Mouse (Mus musculus): ENCODE results near the gene Dmrtb1.
A peak's percentile ranks its signal among the peaks of the same experiment; 100 is the strongest.

Dmrtb1 gene

DNA sequence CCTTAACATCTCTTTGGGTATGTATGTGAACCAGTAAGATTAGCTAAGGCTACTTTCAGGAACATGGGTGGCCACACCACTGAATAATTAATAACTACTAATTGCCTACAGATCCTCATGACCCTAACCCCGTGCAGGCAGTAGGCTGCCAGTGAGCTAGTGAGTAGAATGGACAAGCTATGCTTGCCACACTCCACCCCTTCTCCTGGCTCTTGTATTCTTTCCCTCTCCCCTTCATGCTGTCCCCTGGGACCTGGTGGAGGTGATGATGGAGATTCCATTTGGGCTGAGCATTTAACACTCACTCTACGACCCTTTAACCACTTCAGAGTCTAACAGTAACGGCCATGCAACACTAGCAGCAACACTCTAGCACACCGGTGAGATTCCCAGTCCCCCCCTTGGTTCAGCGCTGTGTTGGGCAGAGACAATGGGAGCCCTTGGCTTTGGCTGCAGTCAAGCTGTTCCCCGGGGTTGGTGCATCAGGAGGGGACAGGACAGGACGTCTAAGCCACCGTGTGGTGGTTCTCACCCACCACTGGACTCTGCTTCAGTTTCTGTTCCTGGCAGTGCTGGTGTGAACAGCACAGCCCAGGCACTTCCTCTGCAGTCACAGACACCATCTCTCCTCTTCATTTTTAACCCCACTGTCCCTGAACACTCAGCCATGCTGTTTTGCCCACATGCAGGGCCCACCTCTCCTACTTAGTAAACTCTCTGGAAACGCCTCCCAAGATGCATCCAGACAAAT is 2.8 kb downstream of the Dmrtb1 start:
- no peak for DNase-seq (ENCODE audit: inconsistent age in 2 of 2, low spot score in 1 of 2)

DNA sequence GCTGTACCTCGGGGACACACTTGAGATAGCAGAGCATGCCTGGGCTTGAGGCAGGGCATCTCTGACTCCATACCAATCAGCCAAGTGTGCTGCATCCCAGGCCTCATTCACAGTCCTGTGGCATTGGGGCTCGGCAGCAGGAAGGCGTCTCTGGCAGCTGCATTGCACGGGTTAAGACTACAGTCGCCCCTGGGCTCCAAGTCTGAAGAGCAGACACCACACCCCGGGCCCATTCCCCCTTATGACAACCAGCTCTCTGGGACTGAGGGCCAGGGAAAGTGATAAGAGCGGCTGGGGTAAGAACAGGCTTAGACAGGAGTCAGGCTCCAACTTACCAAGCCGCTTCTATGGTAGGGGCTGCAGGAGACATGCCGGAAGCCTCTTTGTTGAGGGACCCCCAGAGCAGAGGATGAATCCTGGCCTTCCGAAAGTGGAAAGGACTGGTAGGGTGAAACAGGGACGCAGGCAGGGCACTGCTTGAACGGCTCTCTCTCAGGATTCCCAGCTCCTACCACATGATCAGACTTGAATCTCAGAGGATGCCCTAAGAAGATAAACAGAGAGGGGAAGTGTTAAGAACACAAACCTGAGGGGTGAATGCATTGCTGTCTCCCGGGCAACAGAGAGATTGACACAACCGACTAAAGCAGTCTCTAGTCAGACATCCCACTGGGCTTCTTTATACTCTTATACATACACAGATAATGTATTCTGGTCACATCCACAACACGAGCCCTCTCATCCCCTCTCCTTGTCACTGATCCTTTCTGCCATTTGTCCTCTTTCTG is 3.5 kb downstream of the Dmrtb1 start:
- no peak for DNase-seq (ENCODE audit: inconsistent age in 2 of 2, low spot score in 1 of 2)

DNA sequence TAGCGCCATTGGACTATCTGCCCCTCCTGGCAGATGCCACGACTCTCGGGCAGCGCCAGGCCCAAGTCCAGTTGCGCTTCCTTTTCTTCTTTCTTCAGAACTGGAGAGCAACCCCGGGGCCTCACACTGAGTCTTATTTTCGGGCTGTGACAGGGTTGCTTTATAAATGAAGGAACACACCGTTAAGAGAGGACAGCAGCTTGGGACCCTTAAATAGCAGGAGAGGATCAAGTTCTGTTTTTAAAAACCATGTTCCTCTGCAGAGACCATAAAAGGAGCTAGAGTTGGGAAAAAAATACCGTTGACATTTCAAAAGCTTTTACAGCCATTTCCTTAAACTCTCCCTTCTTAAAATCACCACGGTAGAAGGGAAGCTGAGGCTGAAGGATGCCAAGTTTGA is 8.4 kb downstream of the Dmrtb1 start:
- no peak for DNase-seq (ENCODE audit: inconsistent age in 2 of 2, low spot score in 1 of 2)

DNA sequence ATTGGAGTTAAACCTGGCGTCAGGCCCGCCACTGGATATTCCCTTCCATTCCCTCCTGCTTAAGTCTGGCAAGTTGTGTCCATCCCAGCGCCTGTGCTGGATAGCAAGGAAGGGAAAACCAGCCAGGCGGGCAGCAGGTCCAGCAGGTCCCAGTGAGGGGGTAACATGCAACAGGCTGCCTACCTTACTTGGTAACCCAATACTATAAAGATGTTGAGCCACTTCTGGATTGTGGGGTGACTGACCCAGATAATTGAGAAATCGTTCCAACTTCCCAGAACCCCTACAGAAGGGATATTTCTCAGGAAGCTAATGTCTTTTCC is 9.7 kb downstream of the Dmrtb1 start:
- no peak for DNase-seq (ENCODE audit: inconsistent age in 2 of 2, low spot score in 1 of 2)

DNA sequence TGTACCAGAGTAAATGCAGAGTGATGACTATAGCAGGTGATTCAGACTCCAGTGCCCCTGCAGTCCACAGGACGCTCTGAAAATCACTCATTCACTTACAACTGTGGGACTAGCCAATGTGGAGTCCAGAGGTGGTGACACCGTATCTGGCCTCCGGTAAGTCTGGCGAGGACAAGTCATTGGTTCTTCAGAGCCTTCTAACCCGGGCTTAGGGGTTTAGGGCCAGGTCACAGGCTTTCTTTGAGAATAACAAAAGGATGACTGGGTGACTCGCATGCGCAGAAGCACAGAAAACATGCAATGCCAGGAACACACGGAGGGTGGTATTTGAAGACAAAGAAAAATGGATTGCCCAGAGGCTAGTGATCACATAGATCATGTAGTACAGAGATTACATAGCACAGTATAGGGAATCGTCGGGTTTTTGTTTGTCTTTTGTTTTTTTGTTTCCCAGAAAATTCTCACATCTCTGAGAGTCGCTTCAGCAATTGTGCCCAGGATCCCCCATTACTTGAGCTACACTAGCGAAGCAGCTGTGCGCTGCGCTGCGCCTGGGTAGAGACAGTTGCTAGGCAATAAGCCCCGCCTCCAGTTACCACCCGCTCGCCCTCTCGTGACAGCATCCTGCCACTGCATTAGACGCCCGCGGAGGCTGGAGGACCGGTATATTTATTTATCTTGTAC is 10.2 kb downstream of the Dmrtb1 start:
- peak; percentile 68 to 88 for DNase-seq (ENCODE audit: inconsistent age in 2 of 2, low spot score in 1 of 2)

DNA sequence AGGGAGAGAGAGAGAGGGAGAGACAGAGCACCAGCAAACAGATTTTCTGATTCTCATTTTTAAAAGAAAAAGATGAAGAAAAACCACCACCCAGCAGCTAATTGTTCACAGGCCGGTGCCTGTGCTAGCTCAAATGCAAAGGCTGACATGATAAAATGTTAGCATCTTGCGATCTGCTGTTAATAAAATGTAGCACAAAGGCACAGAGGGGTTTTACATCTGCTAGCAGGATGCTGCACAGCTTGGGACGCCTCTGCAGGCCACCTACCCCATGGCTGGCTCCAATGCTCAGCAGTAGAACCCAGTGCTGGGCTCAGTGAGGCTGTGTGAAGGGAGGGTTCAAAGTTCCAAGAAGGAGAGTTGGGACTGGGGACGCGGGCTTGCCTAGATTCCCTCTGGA is 13.3 kb downstream of the Dmrtb1 start:
- no peak for DNase-seq (ENCODE audit: inconsistent age in 2 of 2, low spot score in 1 of 2)

DNA sequence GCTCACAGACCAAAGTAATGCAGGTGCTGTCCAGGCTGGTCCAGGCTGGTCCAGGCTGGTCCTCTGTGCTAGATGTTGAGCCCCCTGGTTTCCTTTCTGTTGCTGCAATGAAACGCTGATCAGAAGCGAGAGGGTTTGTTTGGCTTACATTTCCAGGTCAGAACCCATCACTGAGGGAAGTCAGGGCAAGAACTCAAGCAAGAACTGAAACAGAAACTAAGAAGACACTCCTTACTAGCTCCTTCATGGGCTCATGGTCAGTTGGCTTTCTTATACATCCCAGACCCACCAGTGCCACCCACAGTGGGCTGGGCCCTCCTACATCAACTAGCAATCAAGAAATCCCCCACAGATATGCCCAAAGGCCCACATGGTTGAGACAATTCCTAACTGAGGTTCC is 15.5 kb downstream of the Dmrtb1 start:
- DNase-seq (ENCODE audit: inconsistent age in 2 of 2, low spot score in 1 of 2) = no peak

DNA sequence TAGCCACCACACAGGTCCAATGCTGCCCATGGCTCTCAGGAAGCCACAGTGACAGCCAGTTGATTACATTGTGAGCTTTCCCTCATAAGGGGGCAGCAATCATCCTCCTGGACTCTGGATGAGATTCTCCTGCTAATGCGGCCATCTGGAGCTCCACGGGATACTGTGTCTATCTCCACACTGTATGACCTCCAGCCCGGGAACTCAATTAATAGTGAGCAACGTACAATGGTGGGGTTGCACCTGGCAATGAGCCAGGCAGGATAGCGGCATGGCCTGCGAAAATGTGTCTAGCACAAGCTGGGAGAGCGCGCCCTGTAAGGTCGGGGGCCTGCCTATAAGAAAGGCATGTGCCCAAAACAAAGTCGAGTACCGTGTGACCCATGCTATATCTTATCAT is 23.4 kb downstream of the Dmrtb1 start:
- DNase-seq (ENCODE audit: inconsistent age in 2 of 2, low spot score in 1 of 2) = no peak

DNA sequence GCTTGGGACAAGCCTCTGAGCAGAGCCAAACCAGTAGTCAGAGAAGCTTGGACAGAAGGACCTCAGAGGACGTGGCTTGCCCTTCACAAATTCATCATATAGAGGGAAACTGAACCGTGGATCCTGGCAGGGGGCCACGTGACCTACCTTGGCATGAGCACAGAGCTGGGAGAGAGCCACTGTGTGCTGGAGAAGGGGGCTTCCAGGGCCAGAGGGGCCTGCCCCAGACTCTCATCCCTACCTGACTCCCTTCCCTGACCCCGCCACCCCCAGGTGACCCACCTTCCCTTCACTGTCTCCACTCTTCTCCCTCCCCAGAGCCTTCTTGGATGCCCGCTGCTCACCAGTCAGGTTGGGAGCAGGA is 30.8 kb downstream of the Dmrtb1 start:
- DNase-seq (ENCODE audit: inconsistent age in 2 of 2, low spot score in 1 of 2) = no peak

DNA sequence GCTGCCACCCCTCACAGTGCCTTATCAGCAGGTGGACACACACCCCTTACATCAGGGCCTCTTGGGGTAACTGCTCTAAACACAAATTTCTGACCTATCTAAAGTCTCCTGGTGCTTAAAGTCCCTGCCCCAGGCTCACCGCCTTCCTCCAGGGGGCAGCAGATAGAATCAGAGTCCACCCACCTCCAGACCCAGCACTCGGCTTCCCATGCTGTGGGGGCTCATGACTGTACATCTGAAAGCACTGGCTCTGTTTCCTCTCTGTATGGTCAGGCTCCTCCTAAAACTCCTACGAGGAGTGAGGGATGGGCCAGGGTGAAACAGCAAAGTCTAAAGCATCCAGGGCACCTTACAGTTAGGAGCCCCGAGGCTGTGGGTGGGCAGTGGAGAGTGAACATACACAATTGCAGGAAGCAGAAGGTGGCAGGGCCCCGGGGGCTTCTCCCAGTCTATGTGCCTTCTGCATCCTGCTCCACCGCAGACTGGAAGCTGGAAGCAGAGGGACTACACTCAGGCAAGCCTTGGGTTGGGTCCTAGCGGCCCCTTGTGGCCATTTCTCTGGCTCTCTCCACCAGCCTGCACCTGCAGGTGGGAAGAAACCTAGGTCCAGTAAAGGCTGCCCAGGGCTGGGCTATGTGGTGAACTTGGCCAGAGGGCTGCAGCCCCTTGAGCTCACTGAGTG is 31.3 kb downstream of the Dmrtb1 start:
- DNase-seq (ENCODE audit: inconsistent age in 2 of 2, low spot score in 1 of 2) = peak; percentile 70 to 88

DNA sequence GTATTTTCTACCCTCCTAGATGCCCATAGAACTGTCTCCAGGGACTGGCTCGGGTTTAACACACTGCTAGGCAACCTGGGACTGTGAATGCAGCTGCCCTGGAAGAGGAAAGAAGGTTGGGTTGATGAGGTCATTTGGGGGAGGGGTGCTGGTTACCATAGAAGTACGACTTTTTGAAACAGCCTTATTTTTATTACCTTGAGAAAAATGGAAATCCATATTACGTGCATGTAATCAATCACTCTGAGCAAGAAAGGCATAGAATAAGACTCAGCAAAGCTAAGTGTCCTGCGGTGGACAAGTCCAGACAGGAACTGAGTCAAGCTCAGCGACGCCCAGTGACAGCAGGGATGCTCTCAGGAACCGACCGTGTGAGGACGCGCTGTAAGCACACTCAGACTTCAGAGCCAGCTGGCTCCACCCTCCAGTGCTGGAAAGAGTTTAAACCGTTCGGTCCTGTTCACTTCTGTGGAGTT is 33.0 kb downstream of the Dmrtb1 start:
- DNase-seq (ENCODE audit: inconsistent age in 2 of 2, low spot score in 1 of 2) = no peak

DNA sequence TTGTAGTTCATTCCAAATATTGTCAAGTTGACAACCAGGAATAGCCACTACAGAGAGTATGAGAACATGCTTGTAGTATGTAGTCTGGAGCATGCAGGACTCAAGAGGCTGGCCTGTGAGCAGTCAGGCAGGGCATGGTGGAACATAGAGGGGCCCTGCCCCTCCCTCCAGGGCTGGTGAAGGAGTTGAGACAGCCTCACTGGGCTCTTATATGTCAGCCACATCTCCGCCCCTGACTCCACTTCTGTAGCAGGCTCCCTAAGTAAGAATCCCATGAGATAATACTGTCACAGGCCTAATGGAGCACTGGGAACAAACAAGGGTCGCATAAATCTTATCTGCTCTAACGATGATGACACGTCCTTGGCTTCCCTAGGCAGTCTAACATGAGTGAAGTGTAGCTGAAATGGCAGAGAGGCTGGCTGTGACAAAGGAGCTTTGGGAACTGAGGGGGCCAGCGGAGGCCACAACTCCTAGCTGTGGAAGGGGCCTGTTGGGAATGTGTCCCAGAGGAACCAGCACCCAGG is 35.0 kb downstream of the Dmrtb1 start:
- peak; percentile 39 to 72 for DNase-seq (ENCODE audit: inconsistent age in 2 of 2, low spot score in 1 of 2)

DNA sequence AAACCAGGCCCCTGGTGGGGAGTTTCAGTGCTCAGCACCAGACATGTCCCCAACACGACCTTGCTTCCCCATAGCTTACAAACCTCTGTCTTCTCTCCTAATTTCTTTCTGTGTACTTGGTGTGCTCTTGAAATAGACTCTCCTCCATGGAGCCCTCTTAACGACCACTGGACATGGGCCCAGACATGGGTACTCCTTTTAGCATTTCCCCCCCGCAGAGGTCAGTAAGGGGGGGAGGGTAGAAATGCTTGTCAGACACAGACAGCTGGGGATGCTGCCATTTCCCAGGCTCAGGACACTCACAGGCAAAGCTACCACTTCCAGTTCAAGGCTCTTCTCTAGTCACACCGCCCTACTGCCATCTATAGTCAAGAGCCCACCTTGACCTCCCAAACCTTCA is 42.4 kb downstream of the Dmrtb1 start:
- DNase-seq (ENCODE audit: inconsistent age in 2 of 2, low spot score in 1 of 2) = no peak

DNA sequence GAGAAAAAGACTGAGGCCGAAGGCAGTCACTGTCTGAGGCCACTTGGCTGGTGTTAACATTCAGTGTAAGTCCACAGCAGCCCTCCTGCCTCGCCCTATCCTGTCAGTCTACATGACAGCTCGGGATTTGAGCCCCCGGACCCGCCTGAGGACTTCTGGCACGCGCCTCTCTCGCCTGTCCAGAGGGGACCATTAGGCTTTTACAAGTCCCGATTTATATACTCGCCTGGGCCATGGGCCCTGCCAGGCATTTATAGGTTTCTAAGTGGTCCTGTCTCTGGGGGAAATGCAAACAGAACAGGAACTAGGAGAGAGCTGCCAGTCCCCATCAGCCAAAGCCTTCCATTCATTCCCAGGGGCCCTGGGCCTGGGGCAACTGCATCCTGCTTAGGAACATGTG is 45.7 kb downstream of the Dmrtb1 start:
- DNase-seq (ENCODE audit: inconsistent age in 2 of 2, low spot score in 1 of 2) = no peak

DNA sequence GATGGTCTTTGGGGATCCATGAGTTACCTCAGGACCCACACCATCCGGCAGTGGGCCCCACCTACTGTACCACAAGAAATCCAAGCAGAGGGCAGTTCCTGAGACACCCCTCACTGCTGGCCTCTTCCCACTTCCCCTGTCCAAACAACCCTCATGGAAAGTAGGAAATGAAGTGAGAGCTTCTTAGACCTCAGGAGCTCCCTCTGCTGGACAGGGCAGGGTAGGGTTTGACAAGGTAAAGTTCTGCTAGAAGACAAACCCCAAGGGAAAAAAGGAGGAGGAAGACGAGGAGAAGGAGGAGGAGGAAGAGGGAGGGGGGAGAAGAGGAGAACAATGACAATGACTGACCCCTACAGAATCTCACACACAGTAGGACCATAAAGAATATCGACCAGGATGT is 46.4 kb downstream of the Dmrtb1 start:
- peak; percentile 22 to 79 for DNase-seq (ENCODE audit: inconsistent age in 2 of 2, low spot score in 1 of 2)

DNA sequence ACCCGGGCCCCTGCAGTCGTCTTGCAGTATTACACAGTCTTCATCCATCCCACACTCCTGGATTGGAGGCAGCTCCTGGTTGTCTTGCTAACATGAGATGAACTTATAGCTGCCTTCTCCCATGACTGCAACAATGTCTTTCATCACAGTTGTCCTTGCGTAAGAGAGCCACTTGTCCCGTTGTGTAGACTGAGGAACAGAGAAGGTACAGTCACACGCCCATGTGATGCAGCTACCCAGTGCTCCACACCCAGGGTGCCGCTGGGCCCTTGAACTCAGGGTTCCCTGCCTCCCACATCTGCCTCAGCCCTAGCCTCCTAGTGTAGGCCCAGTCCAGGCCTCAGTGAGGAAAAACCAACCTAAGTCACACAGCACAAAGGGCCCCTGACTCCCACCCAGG is 47.9 kb downstream of the Dmrtb1 start:
- DNase-seq (ENCODE audit: inconsistent age in 2 of 2, low spot score in 1 of 2) = no peak

DNA sequence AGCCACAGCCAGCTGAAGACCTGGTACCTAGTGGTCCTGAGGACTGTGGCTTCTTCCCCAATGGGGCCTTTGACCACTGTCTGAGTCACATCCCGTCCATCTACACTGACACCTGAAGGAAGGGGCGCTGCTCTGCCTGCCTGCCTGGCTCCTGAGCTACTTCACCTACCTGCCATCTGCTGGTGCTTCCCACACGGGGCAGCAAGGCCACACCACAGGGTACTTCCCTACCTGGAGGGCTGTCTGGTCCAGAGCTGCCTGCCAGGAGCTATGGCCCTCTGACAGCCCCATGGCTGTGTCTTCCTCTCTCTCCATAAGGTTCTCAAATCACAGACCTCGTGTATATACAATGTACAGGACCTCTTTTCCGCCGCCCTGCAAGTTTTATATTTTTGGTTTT is 49.4 kb downstream of the Dmrtb1 start:
- DNase-seq (ENCODE audit: inconsistent age in 2 of 2, low spot score in 1 of 2) = no peak

DNA sequence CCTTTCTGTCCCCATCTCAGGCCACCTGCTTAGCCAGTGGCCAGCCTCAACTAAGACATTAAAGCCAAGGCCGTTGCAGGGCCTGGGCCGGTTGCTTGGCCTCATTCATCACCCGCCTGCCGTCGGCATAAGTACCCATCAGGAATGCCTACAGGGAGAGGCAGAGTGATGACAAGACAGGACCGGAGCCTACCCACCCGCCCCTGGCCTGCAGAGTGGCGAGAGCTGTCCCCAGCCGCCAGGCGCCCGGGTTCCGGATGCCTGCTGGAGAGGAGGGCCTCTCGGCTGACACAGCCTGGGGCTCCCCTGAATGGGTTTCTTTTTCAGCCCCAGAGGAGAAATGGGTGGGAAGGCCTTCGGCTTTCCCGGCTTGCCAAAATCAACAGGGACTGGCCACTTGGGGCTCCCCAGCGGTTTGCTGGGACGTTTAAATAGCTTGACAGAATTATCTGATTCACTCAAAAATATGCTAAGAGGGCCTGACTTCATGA is 55.1 kb downstream of the Dmrtb1 start:
- peak; percentile 17 to 50 for DNase-seq (ENCODE audit: inconsistent age in 2 of 2, low spot score in 1 of 2)

DNA sequence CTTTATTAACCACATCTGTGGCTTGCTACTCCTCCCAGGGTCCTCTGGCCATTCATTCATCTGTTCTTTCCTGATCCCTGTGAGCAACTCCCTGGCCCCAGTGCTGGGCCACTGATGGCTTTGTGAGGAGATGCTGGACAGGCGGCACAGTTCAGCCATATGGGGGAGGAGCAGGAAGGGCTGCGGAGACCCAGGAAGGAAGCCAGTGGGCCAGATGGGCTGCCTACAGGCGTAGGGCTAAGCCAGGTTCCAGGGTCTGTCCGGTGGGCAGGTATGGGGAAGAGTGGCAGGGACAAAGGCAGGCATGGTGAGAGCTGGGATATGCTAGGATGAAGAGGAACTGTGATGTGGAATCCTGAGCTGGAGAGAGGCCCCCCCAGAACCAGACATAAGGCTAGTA is 55.8 kb downstream of the Dmrtb1 start:
- DNase-seq (ENCODE audit: inconsistent age in 2 of 2, low spot score in 1 of 2) = no peak

Data from adrenal gland, adult (tissue).